Mouse (Mus musculus) forebrain, postnatal 0 days (tissue): Measurements from ENCODE around the gene 2610528J11Rik. TPM values are rescaled to one million over a fixed set of nuclear protein-coding genes. Genes with fewer than 3 reads are reported as not detected.
"Not testable (repeated sequence)": the region's sequence is repeated elsewhere in the genome, so short reads cannot be mapped to it uniquely, and the experiment has no call there.

Source experiments
- ATAC-seq: fragments of 200-750 bp; cut with Nextera tagmentation; 2 replicates; pipeline ENCODE4 v1.8.0; 2017; ENCODE audit warnings: mild to moderate bottlenecking, moderate library complexity
- DNase-seq: peaks from one replicate; pipeline ENCODE4 v3.0.0-alpha.2; 2015
- H3K27ac ChIP-seq: fragments of 300-500 bp; sonication (generic); 2 replicates; pipeline ENCODE4 v1.5.1; 2014; ENCODE audit warnings: low read depth, mild to moderate bottlenecking, antibody characterized with exemption, low read length, moderate library complexity, mixed read lengths
- H3K27me3 ChIP-seq: fragments of 300-500 bp; sonication (generic); 2 replicates; pipeline ENCODE4 v1.6.1; 2014; ENCODE audit warnings: mild to moderate bottlenecking, low read length, mixed read lengths; ENCODE audit not compliant: insufficient read depth
- H3K36me3 ChIP-seq: fragments of 300-500 bp; sonication (generic); 2 replicates; pipeline ENCODE4 v1.6.1; 2014; ENCODE audit warnings: mild to moderate bottlenecking, moderate library complexity; ENCODE audit not compliant: insufficient read depth
- H3K4me1 ChIP-seq: fragments of 300-500 bp; sonication (generic); 2 replicates; pipeline ENCODE4 v1.6.1; 2014; ENCODE audit warnings: antibody characterized with exemption; ENCODE audit not compliant: insufficient read depth
- H3K4me2 ChIP-seq: fragments of 300-500 bp; sonication (generic); 2 replicates; pipeline ENCODE4 v1.6.1; 2014; ENCODE audit warnings: low read depth, mild to moderate bottlenecking, moderate library complexity
- H3K4me3 ChIP-seq: fragments of 300-500 bp; sonication (generic); 2 replicates; pipeline ENCODE4 v1.5.1; 2014; ENCODE audit warnings: low read depth, low read length, mixed read lengths
- H3K9ac ChIP-seq: fragments of 300-500 bp; sonication (generic); 2 replicates; pipeline ENCODE4 v1.6.1; 2014; ENCODE audit warnings: mild to moderate bottlenecking
- H3K9me3 ChIP-seq: fragments of 300-500 bp; sonication (generic); 2 replicates; pipeline ENCODE4 v1.6.1; 2016; ENCODE audit warnings: low read length
- CTCF ChIP-seq: sonication (generic); IDR thresholded peaks from 2 replicates; pipeline ENCODE4 v1.5.1; 2016; ENCODE audit warnings: antibody characterized with exemption, control low read depth, low read depth
- WGBS: fragments of 180-500 bp; shearing (Covaris S2); extraction: QIAGEN DNeasy Blood & Tissue Kit; methylation state at CpG from one replicate; pipeline ENCODE4 v1.1.7; 2014; 5-methylcytosine and 5-hydroxymethylcytosine counted together
- polyA plus RNA-seq: library from polyadenylated mRNA; unstranded; fragments of >200 nt; fragmentation: Nextera tagmentation; extraction: Ambion mirVana; gene quantifications from 2 replicates; pipeline ENCODE4 v1.2.1, GENCODE M21; 2015
- total RNA-seq: library from RNA; depleted of rRNA; stranded (reverse); fragments of >200 nt; gene quantifications from 2 replicates; pipeline ENCODE4 v1.2.3, GENCODE M21; 2014

2610528J11Rik gene
- total and polyA plus RNA-seq, 2 experiments from 2014 or later: not detected

- Histone ChIP-seq H3K27ac (no peak overlapping the region), H3K9ac (no peak overlapping the region), H3K4me2 (no peak overlapping the region), H3K27me3 (no peaks in the 10 kb centered on the region), H3K4me1 (peaks cover 5% of the 10 kb centered on the region; the same call in 1 of the 2 replicates), H3K9me3 (no peaks in the 10 kb centered on the region), H3K36me3 (no peaks in the 10 kb centered on the region), H3K4me3 (no peak overlapping the region)
- no peak for TF ChIP-seq CTCF
- DNase-seq (no peak), ATAC-seq (no peak)
- WGBS: 72% methylated on average over 9 of the region's 9 CpGs
Observed at GRCm38 (mm10) chr4:118542510-118543157, 15.8 kb downstream of the 2610528J11Rik start.

GRCm38 (mm10) chr4:118543158-118543530 lies 16.3 kb downstream of the 2610528J11Rik start:
- DNase-seq (no peak), ATAC-seq (no peak)
- Histone ChIP-seq H3K9ac (no peak overlapping the region), H3K9me3 (no peaks in the 10 kb centered on the region), H3K27me3 (no peaks in the 10 kb centered on the region), H3K4me2 (peak overlapping the region; percentile 53), H3K4me3 (peak overlapping the region; percentile 24), H3K36me3 (no peaks in the 10 kb centered on the region), H3K27ac (no peak overlapping the region), H3K4me1 (peaks cover 5% of the 10 kb centered on the region; the same call in 1 of the 2 replicates)
- TF ChIP-seq CTCF: no peak
- WGBS: 17% methylated on average over 13 of the region's 13 CpGs

- peak within 1 kb of the TSS; percentile 24 for H3K4me3 ChIP-seq
- H3K9me3 ChIP-seq: no peaks in the 10 kb centered on the region
- no peaks in the 10 kb centered on the region for H3K27me3 ChIP-seq
- peak within 1 kb of the TSS; percentile 53 for H3K4me2 ChIP-seq
- peaks cover 5% of the 10 kb centered on the region; the same call in 1 of the 2 replicates for H3K4me1 ChIP-seq
- no peak within 1 kb of the TSS for H3K27ac ChIP-seq
- 3% methylated on average over 24 of the region's 24 CpGs for whole genome bisulfite sequencing
- no peak for TF ChIP-seq CTCF
- DNase-seq (no peak), ATAC-seq (no peak)
- 0 out of 2 replicates have a peak within 1 kb of the TSS, but pooled peaks have one; percentile 26 for H3K9ac ChIP-seq
- H3K36me3 ChIP-seq: no peaks in the 10 kb centered on the region
Observed at GRCm38 (mm10) chr4:118543592-118544260, 16.9 kb downstream of the 2610528J11Rik start, which contains the start of gene Tmem125. Tmem125 (minus strand) TSS chr4:118544044.

GRCm38 (mm10) chr4:118544441-118545127 lies 17.8 kb downstream of the 2610528J11Rik start:
- ATAC-seq (no peak), DNase-seq (no peak)
- Histone ChIP-seq H3K9ac (no peak overlapping the region), H3K27ac (no peak overlapping the region), H3K4me2 (no peak overlapping the region), H3K4me3 (no peak overlapping the region), H3K9me3 (no peaks in the 10 kb centered on the region), H3K4me1 (peaks cover 5% of the 10 kb centered on the region; the same call in 1 of the 2 replicates), H3K27me3 (no peaks in the 10 kb centered on the region), H3K36me3 (no peaks in the 10 kb centered on the region)
- TF ChIP-seq CTCF: no peak
- WGBS: 80% methylated on average over 14 of the region's 14 CpGs

GRCm38 (mm10) chr4:118547424-118548129 lies 20.8 kb downstream of the 2610528J11Rik start:
- not testable (repeated sequence) for ATAC-seq, H3K27ac ChIP-seq, H3K36me3 ChIP-seq, H3K4me1 ChIP-seq, H3K9me3 ChIP-seq, H3K9ac ChIP-seq, DNase-seq, H3K27me3 ChIP-seq, H3K4me2 ChIP-seq, H3K4me3 ChIP-seq
- 92% methylated on average over 22 of the region's 23 CpGs for WGBS

GRCm38 (mm10) chr4:118548130-118548480 lies 21.3 kb downstream of the 2610528J11Rik start:
- DNase-seq, H3K27me3 ChIP-seq, H3K9ac ChIP-seq, H3K4me2 ChIP-seq, H3K4me3 ChIP-seq, ATAC-seq, H3K36me3 ChIP-seq, H3K4me1 ChIP-seq, H3K27ac ChIP-seq, H3K9me3 ChIP-seq: not testable (repeated sequence)
- WGBS: 91% methylated on average over 10 of the region's 10 CpGs
